Mouse (Mus musculus): ENCODE data around the gene Ankar.

DNA sequence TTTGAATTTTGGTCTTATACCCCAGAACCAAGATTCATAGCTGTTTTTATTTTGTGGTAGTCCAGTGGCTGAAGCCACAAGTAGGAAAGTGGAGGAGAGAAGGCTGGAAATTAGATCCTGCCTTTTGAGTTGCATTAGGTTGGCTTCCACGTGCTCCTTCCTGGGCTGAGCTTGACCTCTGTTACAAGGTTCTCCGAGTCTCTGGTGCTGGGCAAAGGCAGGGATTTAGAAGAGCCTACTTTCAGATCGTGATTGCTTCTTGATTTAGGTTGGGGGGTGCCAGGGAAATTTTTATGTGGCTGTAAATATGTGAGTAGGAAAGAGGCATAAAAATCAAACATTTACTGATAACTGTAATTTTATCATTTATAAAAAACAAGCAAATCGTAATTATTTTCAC is 14.2 kb upstream of the Ankar start:
- no peak for TF ChIP-seq GATA1 (IDR thresholded peaks at IDR 0.05; ENCODE audit: low read length)
- no peak for TF ChIP-seq TAL1 (IDR thresholded peaks at IDR 0.05; ENCODE audit: low read length)

All from erythroblast, embryonic 14.5 days (primary cell).